Mouse (Mus musculus) brain, embryonic 14.5 days (tissue): ENCODE data around the gene Gpr160.
"Not testable (repeated sequence)": the region's sequence is repeated elsewhere in the genome, so short reads cannot be mapped to it uniquely, and the experiment has no call there.

ENCODE experiments used
- CTCF ChIP-seq: fragments of 200-500 bp; IDR thresholded peaks from 2 replicates; pipeline ENCODE4 v1.5.1; 2012; ENCODE audit warnings: inconsistent platforms, mild to moderate bottlenecking, moderate library complexity, borderline replicate concordance; ENCODE audit not compliant: insufficient read depth, insufficient read length; ENCODE audit errors: extremely low read depth
- POLR2A ChIP-seq: fragments of 200-500 bp; IDR thresholded peaks from 2 replicates; pipeline ENCODE4 v1.6.1; 2012; ENCODE audit warnings: mild to moderate bottlenecking, inconsistent platforms, borderline replicate concordance; ENCODE audit not compliant: poor library complexity, insufficient read depth, insufficient read length, severe bottlenecking; ENCODE audit errors: extremely low read depth

DNA sequence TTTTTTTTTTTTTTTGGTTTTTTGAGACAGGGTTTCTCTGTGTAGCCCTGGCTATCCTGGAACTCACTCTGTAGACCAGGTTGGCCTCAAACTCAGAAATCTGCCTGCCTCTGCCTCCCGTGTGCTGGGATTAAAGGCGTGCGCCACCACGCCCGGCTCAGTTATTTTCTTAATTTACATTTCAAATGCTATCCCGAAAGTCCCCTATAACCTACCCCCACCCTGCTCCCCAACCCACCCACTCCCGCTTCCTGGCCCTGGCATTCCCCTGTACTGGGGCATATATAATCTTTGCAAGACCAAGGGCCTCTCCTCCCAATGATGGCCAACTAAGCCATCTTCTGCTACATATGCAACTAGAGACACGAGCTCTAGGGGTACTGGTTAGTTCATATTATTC is 3.8 kb downstream of the Gpr160 start:
- not testable (repeated sequence) for TF ChIP-seq POLR2A, CTCF
